Mouse (Mus musculus): ENCODE measurements around the gene Pcx.

Gene Pcx

DNA sequence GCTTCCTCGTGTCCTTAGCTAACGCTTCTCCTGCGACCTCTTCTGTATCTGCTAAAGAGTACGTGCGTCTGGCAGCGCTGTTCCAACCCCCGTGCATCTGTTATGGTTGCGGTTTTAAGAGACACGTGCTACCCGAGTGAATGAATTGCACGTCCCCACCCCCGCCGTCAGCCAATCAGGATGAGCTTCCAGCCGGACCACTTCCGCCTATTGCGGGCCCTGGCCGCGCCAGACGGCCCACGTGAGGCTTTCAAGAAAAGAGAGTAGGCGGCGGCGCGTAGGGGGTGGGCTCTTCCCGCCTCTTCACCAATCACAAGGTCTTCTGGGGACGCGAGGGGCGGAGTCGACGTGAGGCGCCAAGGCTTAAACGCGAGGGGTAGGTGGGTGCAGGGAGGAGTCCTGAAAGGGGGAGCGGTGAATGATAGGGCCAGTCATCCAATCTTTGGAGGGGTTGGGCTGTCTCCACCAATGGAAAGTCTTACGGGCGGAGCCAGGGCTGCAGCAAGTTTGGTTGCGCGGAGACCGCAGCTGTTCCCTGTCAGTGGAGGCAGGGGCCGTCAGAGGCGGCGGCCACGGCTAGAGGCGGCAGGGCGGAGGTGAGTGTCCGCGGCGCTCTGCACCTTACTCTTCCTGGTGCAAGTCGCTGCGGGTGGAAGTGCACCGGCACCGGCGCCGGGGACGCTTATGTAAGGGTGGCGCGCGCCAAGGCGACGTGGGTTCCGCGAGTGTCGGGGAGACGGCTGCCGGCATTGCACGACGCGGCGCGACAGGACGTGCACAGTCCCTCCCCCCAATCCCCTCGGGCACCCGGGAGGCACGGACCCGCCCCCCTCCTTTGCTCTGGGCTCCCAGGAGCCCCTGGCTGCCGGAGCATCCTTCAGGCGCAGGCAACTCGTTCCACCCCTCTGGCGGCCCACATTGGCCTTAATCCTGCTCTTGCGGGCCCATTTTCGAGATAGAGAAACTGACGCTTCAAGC is at the start of gene Pcx:
Gene Pcx (plus strand): TSS at position 487 of the 978 bp plus-strand sequence.
- peak; percentile 100 for DNase-seq (ENCODE audit: low spot score)

- no peak for DNase-seq (ENCODE audit: low spot score)
These were observed 48.3 kb upstream of the Pcx start for GRCm38 (mm10) chr19:4461981-4462380.

DNA sequence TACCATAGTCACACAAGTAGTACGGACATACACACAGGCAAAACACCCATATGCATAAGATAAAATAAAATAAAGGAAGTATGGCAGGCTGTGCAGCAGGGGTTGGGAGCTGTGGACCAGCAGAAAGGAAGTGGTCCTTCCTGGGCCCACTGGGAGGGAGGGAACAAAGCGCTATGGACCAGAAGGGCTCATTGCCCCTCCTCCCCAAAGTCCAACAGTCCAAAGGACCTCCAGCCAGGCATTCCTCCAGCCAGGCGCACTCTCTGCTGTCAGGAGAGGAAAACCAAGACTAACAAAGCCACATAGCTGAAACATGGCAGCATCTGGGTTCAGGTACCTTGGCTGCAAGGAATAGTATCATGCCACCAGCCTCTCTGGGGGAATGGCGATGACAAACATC is 45.6 kb upstream of the Pcx start:
- no peak for DNase-seq (ENCODE audit: low spot score)

- no peak for DNase-seq (ENCODE audit: low spot score)
These were observed 41.9 kb upstream of the Pcx start for GRCm38 (mm10) chr19:4468363-4468762.

DNA sequence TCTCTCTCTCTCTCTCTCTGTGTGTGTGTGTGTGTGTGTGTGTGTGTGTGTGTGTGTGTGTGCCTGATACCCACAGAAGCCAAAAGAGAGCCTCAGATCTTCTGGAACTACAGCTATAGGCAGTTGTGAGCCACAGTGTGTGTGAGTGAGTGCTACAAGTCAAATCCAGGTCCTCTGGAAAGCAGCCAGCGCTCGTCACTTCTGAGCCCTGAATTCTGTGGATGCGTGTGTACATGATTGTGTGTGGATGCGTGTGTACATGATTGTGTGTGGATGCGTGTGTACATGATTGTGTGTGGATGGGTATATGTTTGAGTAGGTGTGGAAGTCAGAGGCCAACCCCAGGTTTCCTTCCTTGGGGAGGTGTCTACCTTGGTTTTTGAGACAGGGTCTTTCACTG is 36.7 kb upstream of the Pcx start:
- no peak for DNase-seq (ENCODE audit: low spot score)

- DNase-seq (ENCODE audit: low spot score) = no peak
These were observed 35.5 kb upstream of the Pcx start for GRCm38 (mm10) chr19:4474739-4475138.

DNA sequence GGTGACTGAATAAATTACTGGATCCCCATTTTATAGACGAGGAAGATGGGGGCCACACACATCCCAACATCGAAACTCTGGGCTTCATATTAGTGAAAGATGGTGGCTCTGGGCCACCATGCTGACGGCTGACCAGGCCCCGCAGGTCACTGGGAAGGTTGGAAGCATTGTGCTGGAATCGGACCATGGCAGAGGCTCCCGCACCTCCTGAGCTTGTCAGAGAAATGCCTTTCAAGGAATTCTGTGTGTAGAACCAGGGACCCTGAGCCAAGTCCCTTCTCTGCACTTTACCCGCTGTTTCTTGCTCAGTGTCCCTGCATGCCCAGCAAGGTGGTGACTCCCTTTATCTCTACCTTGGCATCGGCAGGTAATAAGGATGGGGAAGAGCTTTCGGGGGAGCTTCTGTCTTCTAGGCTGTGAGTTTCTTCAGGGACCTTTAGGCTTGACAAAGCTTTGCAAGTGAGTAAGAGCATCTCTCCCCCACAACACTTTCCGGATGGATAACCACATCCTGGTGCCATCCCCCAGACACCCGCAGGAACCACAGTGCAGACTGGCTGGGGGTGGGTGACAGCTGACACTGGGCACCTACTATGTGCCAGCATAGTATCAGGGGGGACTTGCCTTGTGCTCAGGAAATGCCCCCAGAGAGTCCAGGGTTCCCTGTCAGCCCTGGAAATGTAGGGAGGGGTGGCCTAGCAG is 34.9 kb upstream of the Pcx start:
- DNase-seq (ENCODE audit: low spot score) = no peak

GRCm38 (mm10) chr19:4476601-4477257 is 33.5 kb upstream of the Pcx start:
- DNase-seq (ENCODE audit: low spot score) = peak; percentile 38

DNA sequence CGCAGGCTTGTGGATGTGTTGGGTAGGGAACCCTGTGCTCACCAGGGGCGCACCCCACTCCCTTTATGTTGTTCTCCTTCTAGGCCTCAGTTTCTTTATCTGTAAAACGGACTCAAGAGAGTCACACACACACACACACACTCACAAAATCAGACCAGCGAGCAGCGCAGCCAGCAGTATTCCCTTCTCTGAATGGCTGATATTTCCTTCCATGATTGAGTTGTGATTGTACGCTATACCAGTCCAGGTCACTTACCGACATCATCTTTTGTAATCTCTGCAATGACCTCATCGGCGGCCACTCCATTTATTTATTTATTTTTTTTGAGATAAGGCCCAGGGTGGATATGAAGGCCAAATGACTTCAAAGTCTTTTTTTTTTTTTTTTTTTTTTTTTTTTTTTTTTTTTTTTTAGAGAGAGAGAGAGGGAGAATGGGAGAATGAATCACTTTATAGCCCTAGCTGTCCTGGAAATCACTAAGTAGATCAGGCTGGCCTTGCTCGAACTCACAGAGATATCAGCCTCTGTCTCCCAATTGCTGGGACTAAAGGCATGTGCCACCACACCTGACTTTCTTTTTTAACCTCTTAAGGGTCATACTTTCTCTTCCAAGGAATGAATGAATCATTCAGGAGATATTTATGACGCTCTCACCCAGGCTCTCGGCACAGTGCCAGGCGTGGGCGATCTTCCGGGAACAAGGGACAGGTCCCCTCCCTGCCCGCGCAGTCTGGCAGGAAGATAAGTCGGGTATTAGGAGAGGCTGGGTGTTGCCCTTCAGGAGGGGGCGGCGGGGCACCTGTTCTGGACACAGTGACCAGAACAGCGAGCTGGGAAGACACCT is 32.7 kb upstream of the Pcx start, which contains the start of gene Syt12:
Gene Syt12 (minus strand): TSS at position 103 of the 845 bp plus-strand sequence.
- no peak for DNase-seq (ENCODE audit: low spot score)

DNA sequence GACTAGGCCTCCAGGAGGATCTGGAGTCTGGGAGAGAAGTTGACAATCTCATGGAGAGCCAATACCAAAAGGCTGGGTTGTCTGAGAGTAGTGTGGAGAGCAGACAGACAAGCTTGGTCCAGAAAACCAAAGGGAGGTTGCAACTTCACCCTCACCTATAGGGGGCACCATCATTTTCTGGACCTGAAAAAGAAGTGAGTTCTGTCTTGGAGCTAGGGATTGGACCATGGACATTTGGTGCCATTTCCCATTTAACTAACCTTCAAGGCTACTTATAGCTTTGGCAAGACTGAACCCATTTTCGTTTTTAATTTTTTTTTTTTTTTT is 32.1 kb upstream of the Pcx start:
- no peak for DNase-seq (ENCODE audit: low spot score)

DNA sequence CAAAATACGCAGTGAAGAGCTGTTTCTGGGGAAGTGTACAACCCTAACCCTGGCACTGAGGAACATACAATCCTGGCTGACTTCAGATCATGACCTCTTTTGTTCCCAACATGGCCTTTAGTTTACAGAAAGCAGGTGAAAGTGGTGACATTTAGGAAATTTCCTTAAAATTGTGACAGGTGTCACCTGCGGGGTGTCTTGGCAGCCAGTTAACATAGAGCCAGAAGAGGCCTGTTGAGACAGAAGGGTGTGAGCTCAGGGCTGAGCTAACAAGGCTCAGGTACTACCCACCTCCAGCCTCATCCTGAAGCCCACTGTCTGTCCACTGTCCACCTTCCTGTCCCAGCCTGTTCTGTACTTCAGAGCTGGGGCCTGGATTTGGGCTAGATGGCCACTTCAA is 30.2 kb upstream of the Pcx start:
- DNase-seq (ENCODE audit: low spot score) = no peak

GRCm38 (mm10) chr19:4481326-4481725 is 28.9 kb upstream of the Pcx start:
- DNase-seq (ENCODE audit: low spot score) = no peak

GRCm38 (mm10) chr19:4482111-4482859 is 28.0 kb upstream of the Pcx start:
- no peak for DNase-seq (ENCODE audit: low spot score)

- DNase-seq (ENCODE audit: low spot score) = peak; percentile 48
These were observed 25.3 kb upstream of the Pcx start for GRCm38 (mm10) chr19:4485006-4485405.

- DNase-seq (ENCODE audit: low spot score) = no peak
These were observed 22.4 kb upstream of the Pcx start for GRCm38 (mm10) chr19:4487877-4488276.

DNA sequence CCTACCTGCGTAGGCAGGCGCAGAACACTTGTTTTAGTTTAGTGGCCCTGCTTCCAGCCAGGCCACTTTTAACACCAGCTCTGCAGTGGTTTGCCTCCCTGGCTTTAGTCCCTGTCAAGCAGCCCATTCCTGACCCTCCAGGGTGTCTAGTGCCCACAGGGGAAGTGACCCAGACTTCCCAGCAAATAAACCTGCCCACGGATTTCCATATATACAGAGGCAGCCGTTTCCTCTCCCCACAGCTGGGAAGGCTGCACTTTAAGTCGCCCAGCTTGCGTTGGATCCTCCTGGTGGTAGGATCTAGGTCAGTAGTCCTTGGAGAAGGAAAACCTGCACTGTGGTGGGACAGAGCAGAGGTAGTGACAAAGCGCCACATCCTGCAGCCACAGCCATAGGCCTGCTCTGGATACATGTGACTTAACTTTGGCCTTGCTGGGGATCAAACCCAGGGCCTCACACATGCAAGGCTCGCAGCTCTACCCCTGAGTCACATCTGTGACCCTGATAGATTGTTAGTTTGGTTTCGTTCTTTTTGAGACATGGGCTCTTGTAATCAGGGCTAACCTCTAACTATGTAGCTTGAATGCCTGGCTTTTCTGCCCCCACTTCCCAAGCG is 19.1 kb upstream of the Pcx start:
- DNase-seq (ENCODE audit: low spot score) = no peak

DNA sequence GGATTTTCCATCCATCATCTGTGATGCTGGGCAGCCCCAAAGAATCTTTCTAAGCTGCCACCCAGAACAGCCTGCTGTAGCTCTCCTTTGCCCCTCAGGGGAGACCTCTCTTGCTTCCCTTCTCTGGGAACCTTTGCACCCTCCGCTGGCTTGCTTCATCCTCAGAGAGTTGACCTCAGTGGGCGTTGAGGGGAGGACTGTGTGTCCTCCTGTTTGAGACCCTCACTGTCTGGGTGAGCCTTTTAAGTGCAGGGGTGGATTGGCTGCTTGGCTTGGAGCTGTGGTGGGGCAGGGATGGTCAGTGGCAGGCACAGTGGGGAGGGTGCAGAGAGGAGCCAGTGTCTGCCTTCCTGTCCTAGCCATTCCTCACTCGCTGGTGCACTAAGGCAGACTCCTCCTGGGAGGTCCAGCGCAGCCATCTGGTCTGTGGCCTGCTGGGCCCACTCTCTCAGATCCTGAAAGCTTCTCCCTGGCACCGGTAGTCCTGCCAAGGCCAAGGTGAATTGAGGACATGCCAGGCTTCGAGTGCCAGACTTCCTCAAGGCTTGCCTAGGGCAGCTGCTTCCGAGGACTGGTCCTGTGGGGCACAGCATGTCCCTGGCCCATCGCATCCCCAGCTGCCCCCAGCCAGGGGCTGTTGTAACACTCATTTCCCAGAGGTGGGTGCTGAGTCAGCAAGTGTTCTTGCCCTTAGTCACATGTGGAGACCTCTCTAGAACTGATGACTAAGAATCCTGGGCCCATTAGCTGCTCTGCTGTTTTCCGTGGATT is 17.6 kb upstream of the Pcx start:
- no peak for DNase-seq (ENCODE audit: low spot score)

DNA sequence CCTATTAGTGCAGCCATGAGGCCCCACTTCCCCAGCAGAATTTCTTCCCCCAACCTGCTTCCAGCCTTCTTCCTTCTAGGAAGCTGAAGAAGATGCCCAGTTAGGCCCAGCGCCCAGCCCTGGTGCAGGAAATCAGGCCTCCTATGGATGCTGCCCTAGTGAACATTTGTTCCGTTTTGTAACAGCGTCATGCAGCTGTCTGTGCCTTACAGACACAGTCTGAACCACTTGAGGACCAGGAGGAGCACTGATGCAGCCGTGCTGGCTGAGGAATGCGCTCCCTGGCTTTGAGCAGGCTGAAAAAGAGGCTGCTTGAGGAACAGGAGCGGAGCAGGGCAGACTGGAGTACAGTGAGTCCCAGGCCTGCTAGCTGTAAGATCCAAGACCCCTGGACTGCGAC is 15.6 kb upstream of the Pcx start:
- no peak for DNase-seq (ENCODE audit: low spot score)

DNA sequence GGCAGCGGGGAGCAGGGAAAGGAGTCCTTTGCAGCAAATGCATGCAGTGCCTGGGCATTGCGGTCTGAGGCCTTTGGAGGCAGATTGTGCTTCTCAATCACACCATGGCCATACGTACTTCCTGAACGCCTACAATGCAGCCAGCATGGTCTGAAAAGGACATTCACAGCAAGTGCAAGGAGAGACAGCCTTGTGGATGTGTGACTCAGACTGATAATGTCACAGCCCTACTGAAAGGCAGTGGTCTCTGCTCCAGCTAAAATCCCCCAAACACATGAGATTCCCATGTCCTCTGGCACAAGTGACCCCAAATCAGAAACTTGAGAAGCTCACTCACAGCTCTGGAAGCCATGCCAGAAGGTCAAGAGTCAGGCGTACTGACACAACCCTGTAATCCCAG is 14.5 kb upstream of the Pcx start:
- DNase-seq (ENCODE audit: low spot score) = no peak
